Mouse (Mus musculus) spleen, adult 2 months (tissue): ENCODE results near the gene Muc1. TPM values are rescaled to one million over a fixed set of nuclear protein-coding genes. Genes with fewer than 3 reads are reported as not detected.
"Not testable (repeated sequence)": the region's sequence is repeated elsewhere in the genome, so short reads cannot be mapped to it uniquely, and the experiment has no call there.

Experiments used
- DNase-seq, 2 experiments: peaks; one replicate each; pipeline versions ENCODE4 v3.0.0 to v3.0.0-alpha.2; 2012 to 2021; ENCODE audit warnings: low spot score in 2 of 2, low read depth in 1 of 2
- H3K27ac ChIP-seq: fragments of 200-500 bp; 2 replicates; pipeline ENCODE4 v1.5.1; 2012; ENCODE audit warnings: low read length, inconsistent platforms; ENCODE audit not compliant: insufficient read depth
- H3K27me3 ChIP-seq: fragments of 200-500 bp; 2 replicates; pipeline ENCODE4 v1.6.1; 2012; ENCODE audit warnings: mild to moderate bottlenecking, moderate library complexity, low read length, inconsistent platforms; ENCODE audit not compliant: control insufficient read depth, insufficient read depth
- H3K36me3 ChIP-seq: fragments of 200-500 bp; 2 replicates; pipeline ENCODE4 v1.6.1; 2012; ENCODE audit warnings: mild to moderate bottlenecking, low read length, inconsistent platforms; ENCODE audit not compliant: control insufficient read depth, insufficient read depth
- H3K4me1 ChIP-seq: fragments of 200-500 bp; 2 replicates; pipeline ENCODE4 v1.6.1; 2011; ENCODE audit warnings: inconsistent platforms; ENCODE audit not compliant: control insufficient read depth, insufficient read depth, insufficient read length
- H3K4me3 ChIP-seq: fragments of 200-500 bp; 2 replicates; pipeline ENCODE4 v1.5.1; 2011; ENCODE audit warnings: mild to moderate bottlenecking, inconsistent platforms; ENCODE audit not compliant: insufficient read depth, insufficient read length; ENCODE audit errors: extremely low read depth
- CTCF ChIP-seq: fragments of 200-500 bp; IDR thresholded peaks from 2 replicates; pipeline ENCODE4 v1.5.1; 2011; ENCODE audit warnings: mild to moderate bottlenecking, inconsistent platforms; ENCODE audit not compliant: insufficient read depth, insufficient read length, insufficient replicate concordance; ENCODE audit errors: extremely low read depth
- POLR2A ChIP-seq: fragments of 200-500 bp; IDR thresholded peaks from 2 replicates; pipeline ENCODE4 v1.6.1; 2011; ENCODE audit warnings: low read depth, low read length, inconsistent platforms
- WGBS: fragments of 180-500 bp; shearing (Covaris S2); methylation state at CpG from one replicate; pipeline ENCODE4 v1.1.7; 2018; 5-methylcytosine and 5-hydroxymethylcytosine counted together
- polyA plus RNA-seq: library from polyadenylated mRNA; depleted of rRNA; stranded (reverse); fragments of >200 nt; gene quantifications from 2 replicates; pipeline ENCODE4 v1.2.3, GENCODE M21; 2012

Gene Muc1
- polyA plus RNA-seq, 1 experiment = 17.4 TPM

DNA sequence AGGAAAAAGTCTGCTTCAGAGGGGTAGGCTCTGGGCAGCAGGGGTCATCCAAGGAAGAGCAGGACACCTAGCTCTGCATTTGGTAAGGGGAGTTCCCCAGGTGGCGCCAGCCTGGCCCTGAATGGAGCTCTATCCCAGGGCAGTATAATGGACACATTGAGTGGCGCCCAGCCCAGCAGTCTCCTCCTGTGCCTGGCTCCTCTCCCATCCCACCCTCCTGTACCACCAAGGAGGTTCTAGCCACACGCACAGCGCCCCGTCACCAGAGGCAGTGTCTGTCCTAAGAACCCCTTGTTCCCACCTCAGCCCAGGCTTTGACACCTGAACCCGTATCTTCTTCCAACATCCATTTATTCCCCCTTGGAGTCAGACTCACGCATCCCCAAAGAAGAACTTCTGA lies 19.1 kb upstream of the Muc1 start:
- H3K27me3 ChIP-seq = no peaks in the 10 kb centered on the region
- H3K27ac ChIP-seq = peak overlapping the region; percentile 17; the same call in 1 of the 2 replicates
- H3K36me3 ChIP-seq = peaks cover 31% of the 10 kb centered on the region
- WGBS = 93% methylated on average over 7 of the region's 7 CpGs
- H3K4me3 ChIP-seq = no peak overlapping the region
- TF ChIP-seq CTCF (no peak), POLR2A (no peak)
- H3K4me1 ChIP-seq = no peaks in the 10 kb centered on the region
- no peak for DNase-seq

DNA sequence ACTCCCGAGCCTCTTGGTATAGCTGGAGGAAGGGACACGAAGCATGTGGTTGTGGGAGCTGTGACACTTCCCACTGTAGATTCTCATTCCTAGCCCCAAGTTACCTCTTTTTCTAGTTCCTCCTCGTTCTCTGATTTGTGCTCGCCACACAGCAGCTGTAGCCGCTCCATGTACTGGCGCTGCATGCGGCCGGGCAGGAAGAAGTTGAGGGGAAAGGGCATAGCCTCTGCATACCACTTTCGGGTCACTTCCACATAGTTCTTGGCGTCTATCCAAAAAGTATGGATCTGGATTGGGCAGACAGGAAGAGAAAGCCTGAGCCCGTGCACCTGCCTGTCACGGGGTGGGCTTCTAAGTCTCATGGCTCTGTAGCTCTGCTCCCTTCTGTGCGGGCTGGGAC lies 18.7 kb upstream of the Muc1 start:
- 71% methylated on average over 13 of the region's 13 CpGs for WGBS

DNA sequence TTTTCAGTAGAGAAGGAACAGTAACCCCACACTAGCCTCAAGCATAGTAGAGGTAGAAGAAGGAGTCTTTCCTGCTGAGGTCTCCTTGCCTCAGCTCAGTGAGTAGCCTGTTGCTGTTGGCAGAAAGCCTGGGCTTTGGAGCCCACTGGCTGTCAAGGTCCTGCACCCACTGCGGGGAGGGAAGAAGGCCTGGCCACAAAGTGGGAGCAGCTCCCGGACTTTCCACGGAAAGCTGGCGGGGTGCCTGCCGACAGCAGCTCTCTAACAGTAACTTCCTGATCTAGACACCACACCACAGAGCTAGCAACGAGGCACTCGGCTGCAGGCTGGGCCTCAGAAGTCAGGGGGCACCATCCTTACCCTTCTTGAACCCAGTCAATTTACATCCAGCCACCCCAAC lies 18.1 kb upstream of the Muc1 start:
- TF ChIP-seq POLR2A (no peak), CTCF (no peak)

More for the DNA sequence above, 18.7 kb upstream of the Muc1 start:
- TF ChIP-seq POLR2A (no peak), CTCF (no peak)
- no peak for DNase-seq
- Histone ChIP-seq H3K36me3 (peaks cover 31% of the 10 kb centered on the region), H3K4me1 (peaks cover 2% of the 10 kb centered on the region; the same call in 1 of the 2 replicates), H3K27ac (0 out of 2 replicates have a peak overlapping the region, but pooled peaks have one; percentile 17), H3K4me3 (no peak overlapping the region), H3K27me3 (no peaks in the 10 kb centered on the region)

DNA sequence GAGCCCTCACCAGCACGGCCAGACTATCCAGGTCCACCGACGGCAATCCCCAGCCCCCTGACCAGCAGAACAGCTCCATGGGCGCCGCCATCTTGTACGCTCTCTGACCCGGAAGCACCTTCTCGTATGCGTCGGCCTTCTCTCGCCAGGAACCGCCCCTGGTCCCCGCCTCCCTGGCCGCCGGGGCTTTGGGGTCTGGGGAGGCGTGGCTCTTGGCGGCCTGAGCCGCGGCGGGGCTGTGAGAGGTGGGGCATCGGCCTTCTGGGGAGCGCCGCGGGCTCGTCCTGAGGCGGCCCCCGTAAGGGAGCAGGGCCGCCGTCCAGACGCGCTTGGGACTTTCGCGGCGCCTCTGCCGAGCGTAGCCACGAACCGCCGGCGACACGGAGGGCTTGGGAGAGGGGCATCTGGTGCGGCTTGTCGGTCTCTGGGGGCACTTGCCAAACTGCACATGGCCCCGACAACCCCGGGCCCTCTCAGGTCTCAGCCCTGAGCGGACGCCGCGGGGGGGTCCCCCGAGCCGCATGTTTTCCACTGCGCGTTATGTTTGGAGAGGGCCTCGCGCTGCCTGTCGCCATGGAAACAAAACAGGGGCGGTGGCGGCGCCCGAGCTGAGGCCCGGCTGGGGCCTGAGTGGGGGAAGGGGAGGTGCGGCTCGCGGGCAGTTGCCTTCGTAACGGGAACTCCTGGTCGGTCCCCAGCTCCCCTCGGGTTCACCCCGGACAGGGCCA lies 14.9 kb upstream of the Muc1 start:
- peak; percentile 89 to 91 for DNase-seq
- WGBS = 0% methylated on average over 69 of the region's 69 CpGs
- peak overlapping the region; percentile 77 for H3K27ac ChIP-seq
- no peaks in the 10 kb centered on the region for H3K27me3 ChIP-seq
- TF ChIP-seq CTCF (no peak), POLR2A (peak; percentile 21; the same call in 1 of the 2 replicates)
- peak overlapping the region; percentile 90 for H3K4me3 ChIP-seq
- H3K36me3 ChIP-seq = peaks cover 6% of the 10 kb centered on the region
- peaks cover 5% of the 10 kb centered on the region; the same call in 1 of the 2 replicates for H3K4me1 ChIP-seq

More for the DNA sequence above, 18.1 kb upstream of the Muc1 start:
- Histone ChIP-seq H3K4me3 (no peak overlapping the region), H3K4me1 (peaks cover 5% of the 10 kb centered on the region; the same call in 1 of the 2 replicates), H3K27ac (no peak overlapping the region), H3K36me3 (peaks cover 30% of the 10 kb centered on the region), H3K27me3 (no peaks in the 10 kb centered on the region)
- WGBS = 71% methylated on average over 7 of the region's 7 CpGs
- DNase-seq = no peak

DNA sequence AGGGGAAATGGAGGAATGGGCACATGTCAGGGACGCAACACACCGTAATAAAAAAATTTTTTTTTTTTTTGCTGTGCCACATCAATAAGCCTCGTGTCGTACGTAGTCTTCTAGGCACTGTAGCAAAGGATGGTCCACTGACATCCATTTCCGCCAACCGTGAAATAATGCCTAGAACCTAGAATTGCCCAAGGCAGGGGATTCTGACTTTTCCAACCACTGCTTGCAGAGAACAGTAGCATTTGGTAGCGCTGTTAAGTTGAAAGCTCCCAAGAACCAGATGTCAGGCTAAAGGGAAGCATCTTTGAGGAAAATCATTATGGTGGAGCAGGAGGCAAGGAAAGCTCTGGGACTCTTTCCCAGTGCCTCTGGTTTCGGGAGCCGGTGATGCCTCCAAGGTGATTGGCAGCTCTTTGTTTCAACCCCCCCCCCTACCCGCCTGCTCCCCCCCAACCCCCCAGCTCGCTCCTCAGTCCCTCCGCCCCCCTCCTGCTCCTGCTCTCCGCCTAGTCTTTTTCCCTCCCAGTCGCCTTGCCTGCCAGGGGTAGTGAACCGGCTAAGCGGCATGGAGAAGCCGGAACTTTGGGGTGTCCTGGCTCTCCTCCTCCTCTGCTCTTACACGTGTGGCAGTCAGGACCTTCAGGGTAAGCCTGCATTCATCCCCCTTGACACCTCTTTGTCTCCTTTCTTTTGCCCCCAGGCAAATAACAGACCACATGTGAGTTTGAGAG lies 14.0 kb upstream of the Muc1 start, which contains the start of gene Thbs3:
Gene Thbs3, plus strand, starts transcription at position 500 of the 731 bp plus-strand sequence.
- Histone ChIP-seq H3K27me3 (no peaks in the 10 kb centered on the region), H3K4me3 (peak within 1 kb of the TSS; percentile 90), H3K27ac (peak within 1 kb of the TSS; percentile 77), H3K36me3 (no peaks in the 10 kb centered on the region; the same call in 1 of the 2 replicates), H3K4me1 (peaks cover 5% of the 10 kb centered on the region; the same call in 1 of the 2 replicates)
- no peak for DNase-seq
- TF ChIP-seq POLR2A (no peak), CTCF (no peak)
- WGBS = 8% methylated on average over 19 of the region's 19 CpGs

DNA sequence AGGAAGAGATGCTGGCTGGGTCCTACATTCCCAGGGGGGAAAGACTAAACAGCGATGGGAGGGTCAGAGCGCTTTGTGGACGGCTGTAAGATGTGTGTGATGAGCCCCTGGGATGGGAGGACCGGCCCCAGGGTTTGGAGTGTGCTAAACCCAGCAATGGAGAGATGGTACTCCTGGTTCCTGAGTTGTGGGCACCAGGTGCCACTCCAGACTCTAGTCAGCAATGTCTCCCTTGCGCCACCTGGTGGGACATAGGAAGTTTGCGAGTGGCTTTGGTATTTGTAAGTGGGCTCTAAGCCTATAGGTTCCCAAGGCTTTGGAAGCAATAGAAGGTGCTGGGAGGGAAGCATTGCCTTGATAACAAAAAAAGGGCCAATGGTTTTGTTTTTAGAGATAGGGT lies 13.0 kb upstream of the Muc1 start:
- peak; percentile 76 to 80 for DNase-seq
- Histone ChIP-seq H3K27me3 (no peaks in the 10 kb centered on the region), H3K4me3 (no peak overlapping the region), H3K36me3 (no peaks in the 10 kb centered on the region), H3K4me1 (peaks cover 5% of the 10 kb centered on the region; the same call in 1 of the 2 replicates), H3K27ac (no peak overlapping the region)
- WGBS = 0% methylated on average over 6 of the region's 6 CpGs
- TF ChIP-seq POLR2A (no peak), CTCF (peak; percentile 73; the same call in 1 of the 2 replicates)

DNA sequence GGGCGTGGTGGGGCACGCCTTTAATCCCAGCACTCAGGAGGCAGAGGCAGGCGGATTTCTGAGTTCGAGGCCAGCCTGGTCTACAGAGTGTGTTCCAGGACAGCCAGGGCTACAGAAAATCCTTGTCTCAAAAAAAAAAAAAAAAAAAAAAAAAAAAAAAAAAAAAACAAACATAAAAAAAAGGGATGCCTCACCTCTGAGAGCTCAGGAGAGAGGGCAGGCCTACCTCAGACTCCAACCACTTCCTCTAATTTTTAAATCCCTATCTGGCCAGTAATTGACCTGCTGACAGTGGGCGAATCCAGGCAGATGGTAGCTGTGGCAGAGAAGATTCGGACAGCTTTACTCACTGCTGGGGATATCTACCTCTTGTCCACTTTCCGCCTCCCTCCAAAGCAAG lies 12.4 kb upstream of the Muc1 start:
- H3K27me3 ChIP-seq, DNase-seq, H3K4me3 ChIP-seq, H3K36me3 ChIP-seq, H3K27ac ChIP-seq, H3K4me1 ChIP-seq: not testable (repeated sequence)
- 82% methylated on average over 7 of the region's 7 CpGs for WGBS
